Mouse (Mus musculus) midbrain, embryonic 13.5 days (tissue): ENCODE results near the gene Adnp. TPM values are rescaled to one million over a fixed set of nuclear protein-coding genes. Genes with fewer than 3 reads are reported as not detected.

Experiments used
- ATAC-seq: fragments of 200-750 bp; cut with Nextera tagmentation; 2 replicates; pipeline ENCODE4 v1.8.0; 2017; ENCODE audit warnings: mild to moderate bottlenecking, moderate TSS enrichment, moderate library complexity
- H3K27ac ChIP-seq: fragments of 300-500 bp; sonication (generic); 2 replicates; pipeline ENCODE4 v1.5.1; 2015; ENCODE audit warnings: inconsistent platforms, mild to moderate bottlenecking, moderate library complexity
- H3K27me3 ChIP-seq: fragments of 300-500 bp; sonication (generic); 2 replicates; pipeline ENCODE4 v1.6.1; 2015; ENCODE audit warnings: mild to moderate bottlenecking, inconsistent platforms
- H3K36me3 ChIP-seq: fragments of 300-500 bp; sonication (generic); 2 replicates; pipeline ENCODE4 v1.6.1; 2015; ENCODE audit warnings: mild to moderate bottlenecking, inconsistent platforms
- H3K4me1 ChIP-seq: fragments of 300-500 bp; sonication (generic); replicated peaks from 2 replicates; pipeline ENCODE4 v1.6.1; 2015; ENCODE audit warnings: inconsistent platforms
- H3K4me2 ChIP-seq: fragments of 300-500 bp; sonication (generic); replicated peaks from 2 replicates; pipeline ENCODE4 v1.6.1; 2015; ENCODE audit warnings: moderate library complexity, mild to moderate bottlenecking, inconsistent platforms
- H3K4me3 ChIP-seq: fragments of 300-500 bp; sonication (generic); replicated peaks from 2 replicates; pipeline ENCODE4 v1.5.1; 2015; ENCODE audit warnings: mild to moderate bottlenecking, inconsistent platforms
- H3K9ac ChIP-seq: fragments of 300-500 bp; sonication (generic); replicated peaks from 2 replicates; pipeline ENCODE4 v1.6.1; 2015; ENCODE audit warnings: mild to moderate bottlenecking, inconsistent platforms
- H3K9me3 ChIP-seq: fragments of 300-500 bp; sonication (generic); 2 replicates; pipeline ENCODE4 v1.6.1; 2016; ENCODE audit warnings: mild to moderate bottlenecking, inconsistent platforms
- WGBS: fragments of 180-500 bp; shearing (Covaris S2); methylation state at CpG from one replicate; pipeline ENCODE4 v1.1.7; 2015; 5-methylcytosine and 5-hydroxymethylcytosine counted together
- polyA plus RNA-seq: library from polyadenylated mRNA; unstranded; fragments of >200 nt; fragmentation: Nextera tagmentation; extraction: Ambion mirVana; gene quantifications from 2 replicates; pipeline ENCODE4 v1.2.1, GENCODE M21; 2015

The Adnp gene
- polyA plus RNA-seq, 1 experiment from 2014 or later, result 5.1 TPM

GRCm38 (mm10) chr2:168231471-168231829, 24.5 kb upstream of the Adnp start:
- 66% methylated on average over 33 of the region's 33 CpGs for WGBS
- peaks cover 24% of the 10 kb centered on the region for H3K36me3 ChIP-seq
- H3K9me3 ChIP-seq, result no peaks in the 10 kb centered on the region
- peak overlapping the region; percentile 100 for H3K4me2 ChIP-seq
- ATAC-seq, result no peak
- H3K27ac ChIP-seq, result no peak overlapping the region
- peak overlapping the region; percentile 100 for H3K4me3 ChIP-seq
- peak overlapping the region; percentile 97 for H3K9ac ChIP-seq
- no peaks in the 10 kb centered on the region for H3K27me3 ChIP-seq
- H3K4me1 ChIP-seq, result peaks cover 49% of the 10 kb centered on the region

DNA sequence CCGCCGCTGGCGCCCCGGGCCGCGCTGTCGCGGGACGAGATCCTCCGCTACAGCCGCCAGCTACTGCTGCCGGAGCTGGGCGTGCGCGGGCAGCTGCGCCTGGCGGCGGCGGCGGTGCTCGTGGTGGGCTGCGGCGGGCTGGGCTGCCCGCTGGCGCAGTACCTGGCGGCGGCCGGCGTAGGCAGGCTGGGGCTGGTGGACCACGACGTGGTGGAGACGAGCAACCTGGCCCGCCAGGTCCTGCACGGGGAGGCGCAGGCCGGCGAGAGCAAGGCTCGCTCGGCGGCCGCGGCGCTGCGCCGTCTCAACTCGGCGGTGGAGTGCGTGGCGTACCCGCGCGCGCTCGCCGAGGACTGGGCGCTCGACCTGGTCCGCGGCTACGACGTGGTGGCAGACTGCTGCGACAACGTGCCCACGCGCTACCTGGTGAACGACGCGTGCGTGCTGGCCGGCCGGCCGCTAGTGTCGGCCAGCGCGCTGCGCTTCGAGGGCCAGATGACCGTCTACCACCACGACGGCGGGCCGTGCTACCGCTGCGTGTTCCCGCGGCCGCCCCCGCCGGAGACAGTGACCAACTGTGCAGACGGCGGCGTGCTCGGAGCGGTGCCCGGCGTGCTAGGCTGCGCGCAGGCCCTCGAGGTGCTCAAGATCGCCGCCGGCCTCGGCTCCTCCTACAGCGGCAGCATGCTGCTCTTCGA, 24.0 kb upstream of the Adnp start:
- Histone ChIP-seq H3K27me3 (no peaks in the 10 kb centered on the region), H3K27ac (peak overlapping the region; percentile 90), H3K4me1 (peaks cover 49% of the 10 kb centered on the region), H3K9me3 (no peaks in the 10 kb centered on the region), H3K4me2 (peak overlapping the region; percentile 100), H3K9ac (peak overlapping the region; percentile 97), H3K4me3 (peak overlapping the region; percentile 100), H3K36me3 (peaks cover 30% of the 10 kb centered on the region)
- ATAC-seq, result peak; percentile 82
- 4% methylated on average over 76 of the region's 105 CpGs for WGBS

- Histone ChIP-seq H3K4me2 (peak within 1 kb of the TSS; percentile 100), H3K4me3 (peak within 1 kb of the TSS; percentile 100), H3K27ac (peak within 1 kb of the TSS; percentile 90), H3K36me3 (peaks cover 35% of the 10 kb centered on the region), H3K9ac (peak within 1 kb of the TSS; percentile 97), H3K9me3 (no peaks in the 10 kb centered on the region), H3K4me1 (peaks cover 49% of the 10 kb centered on the region), H3K27me3 (no peaks in the 10 kb centered on the region)
- ATAC-seq, result peak; percentile 89
- WGBS, result under 1% methylated on average over 73 of the region's 73 CpGs
Measured at GRCm38 (mm10) chr2:168230026-168230728, 23.3 kb upstream of the Adnp start, which contains the start of the genes Gm20716, Dpm1 and Mocs3. Gene Gm20716, minus strand, starts transcription at chr2:168230364. Gene Dpm1, minus strand, starts transcription at chr2:168230591. Gene Mocs3, plus strand, starts transcription at chr2:168230622.

DNA sequence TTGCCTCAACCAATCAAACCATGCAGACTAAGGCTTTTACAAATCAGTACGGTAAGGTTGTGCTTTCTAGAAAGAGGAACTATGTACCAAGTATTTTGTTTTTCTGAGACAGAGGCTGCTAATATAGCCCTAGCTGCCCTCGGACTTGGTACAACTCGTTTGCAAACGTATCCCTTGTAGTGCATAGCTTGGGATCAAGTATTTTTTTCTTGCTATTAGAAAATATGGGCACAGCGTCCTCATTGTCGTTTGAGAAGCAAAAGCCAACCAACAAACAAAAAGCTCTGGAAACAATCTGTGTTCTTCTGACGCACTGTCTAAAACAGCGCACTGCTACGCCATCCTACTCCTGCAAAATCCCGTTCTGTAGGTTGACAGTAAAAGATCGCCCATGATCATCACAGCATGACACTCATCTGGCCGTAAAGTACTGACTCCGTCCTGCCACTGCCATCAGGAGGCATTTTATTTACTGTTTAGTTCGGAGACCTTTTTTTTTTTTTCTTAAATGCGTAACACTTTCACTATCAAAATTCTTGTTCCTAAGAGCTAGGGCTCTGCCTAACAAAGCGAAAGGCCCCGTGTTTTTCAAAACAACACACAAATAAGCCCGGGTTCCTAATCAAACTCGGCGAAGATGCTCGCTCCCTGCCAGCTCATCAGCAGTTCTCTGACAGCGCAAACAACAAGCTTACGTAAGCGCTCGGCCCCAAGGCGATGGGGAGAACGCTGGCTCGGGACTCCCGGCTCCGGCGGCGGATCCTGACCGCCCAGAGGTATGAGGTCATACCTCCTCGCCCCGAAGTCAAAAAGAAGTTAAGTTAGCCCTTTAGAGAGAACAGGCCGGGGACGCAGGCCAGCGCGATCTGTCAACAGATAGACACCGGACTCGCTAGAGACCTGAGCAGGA, 22.5 kb upstream of the Adnp start:
- WGBS, result 22% methylated on average over 41 of the region's 41 CpGs
- H3K36me3 ChIP-seq, result peaks cover 39% of the 10 kb centered on the region
- no peaks in the 10 kb centered on the region for H3K27me3 ChIP-seq
- H3K27ac ChIP-seq, result peak overlapping the region; percentile 90
- no peaks in the 10 kb centered on the region for H3K9me3 ChIP-seq
- H3K9ac ChIP-seq, result peak overlapping the region; percentile 97
- peak; percentile 58 for ATAC-seq
- peak overlapping the region; percentile 100 for H3K4me3 ChIP-seq
- peak overlapping the region; percentile 100 for H3K4me2 ChIP-seq
- H3K4me1 ChIP-seq, result peaks cover 49% of the 10 kb centered on the region

DNA sequence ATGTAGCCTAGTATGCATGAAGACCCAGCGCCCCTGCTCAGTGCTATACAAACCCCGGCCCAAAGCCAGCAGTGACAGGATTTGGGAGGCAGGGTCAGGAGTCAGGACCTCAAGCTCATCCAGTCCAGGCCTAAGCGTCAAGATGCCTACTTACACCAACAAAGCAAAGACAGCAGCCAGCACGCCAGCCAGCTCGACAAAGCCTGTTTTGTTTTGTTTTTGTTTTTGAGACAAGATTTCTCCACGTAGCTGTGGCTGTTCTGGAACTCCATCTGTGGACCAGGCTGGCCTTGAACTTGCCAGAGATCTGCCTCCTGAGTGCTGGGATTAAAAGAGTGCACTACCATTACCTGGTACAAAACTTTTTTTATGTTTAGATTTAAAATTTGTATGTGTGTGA, 16.4 kb upstream of the Adnp start:
- ATAC-seq, result no peak
- Histone ChIP-seq H3K4me1 (peaks cover 7% of the 10 kb centered on the region), H3K27me3 (no peaks in the 10 kb centered on the region), H3K4me2 (no peak overlapping the region), H3K36me3 (peaks cover 76% of the 10 kb centered on the region), H3K9me3 (no peaks in the 10 kb centered on the region), H3K4me3 (no peak overlapping the region), H3K27ac (no peak overlapping the region), H3K9ac (no peak overlapping the region)
- 86% methylated on average over 6 of the region's 6 CpGs for WGBS

GRCm38 (mm10) chr2:168213788-168214397, 7.0 kb upstream of the Adnp start:
- H3K4me1 ChIP-seq, result no peaks in the 10 kb centered on the region
- H3K9me3 ChIP-seq, result no peaks in the 10 kb centered on the region
- no peak overlapping the region for H3K4me3 ChIP-seq
- H3K4me2 ChIP-seq, result no peak overlapping the region
- H3K27ac ChIP-seq, result no peak overlapping the region
- ATAC-seq, result no peak
- no peak overlapping the region for H3K9ac ChIP-seq
- no peaks in the 10 kb centered on the region for H3K27me3 ChIP-seq
- H3K36me3 ChIP-seq, result peaks cover 90% of the 10 kb centered on the region
- WGBS, result 43% methylated on average over 5 of the region's 5 CpGs

DNA sequence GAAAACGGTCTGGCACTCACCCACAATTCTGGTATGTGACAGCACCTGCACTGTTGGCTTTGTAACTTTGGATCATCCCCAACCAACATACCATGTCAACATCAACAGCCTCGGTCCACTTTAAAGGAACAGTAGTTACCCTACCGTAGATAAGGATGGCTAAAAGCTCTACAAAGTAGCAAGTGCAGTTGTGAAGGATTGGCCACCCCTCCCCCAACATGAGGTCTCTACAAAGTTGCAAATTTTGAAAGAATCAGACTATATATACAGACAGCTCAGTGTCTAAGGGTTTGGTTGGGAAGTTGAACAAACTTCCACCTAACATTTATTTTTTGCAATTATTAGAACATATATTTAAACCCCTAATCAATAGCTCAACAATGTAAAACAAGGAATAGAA, 971 bp upstream of the Adnp start:
- WGBS, result 91% methylated on average over 3 of the region's 3 CpGs
- 0 out of 2 replicates have a peak, but pooled peaks have one; percentile 1 for ATAC-seq
- H3K4me1 ChIP-seq, result peaks cover 21% of the 10 kb centered on the region
- H3K9ac ChIP-seq, result no peak overlapping the region
- H3K4me3 ChIP-seq, result no peak overlapping the region
- no peaks in the 10 kb centered on the region for H3K27me3 ChIP-seq
- peak overlapping the region; percentile 99 for H3K27ac ChIP-seq
- H3K9me3 ChIP-seq, result no peaks in the 10 kb centered on the region
- peak overlapping the region; percentile 87; the same call in 1 of the 2 replicates for H3K4me2 ChIP-seq
- peaks cover 44% of the 10 kb centered on the region for H3K36me3 ChIP-seq

DNA sequence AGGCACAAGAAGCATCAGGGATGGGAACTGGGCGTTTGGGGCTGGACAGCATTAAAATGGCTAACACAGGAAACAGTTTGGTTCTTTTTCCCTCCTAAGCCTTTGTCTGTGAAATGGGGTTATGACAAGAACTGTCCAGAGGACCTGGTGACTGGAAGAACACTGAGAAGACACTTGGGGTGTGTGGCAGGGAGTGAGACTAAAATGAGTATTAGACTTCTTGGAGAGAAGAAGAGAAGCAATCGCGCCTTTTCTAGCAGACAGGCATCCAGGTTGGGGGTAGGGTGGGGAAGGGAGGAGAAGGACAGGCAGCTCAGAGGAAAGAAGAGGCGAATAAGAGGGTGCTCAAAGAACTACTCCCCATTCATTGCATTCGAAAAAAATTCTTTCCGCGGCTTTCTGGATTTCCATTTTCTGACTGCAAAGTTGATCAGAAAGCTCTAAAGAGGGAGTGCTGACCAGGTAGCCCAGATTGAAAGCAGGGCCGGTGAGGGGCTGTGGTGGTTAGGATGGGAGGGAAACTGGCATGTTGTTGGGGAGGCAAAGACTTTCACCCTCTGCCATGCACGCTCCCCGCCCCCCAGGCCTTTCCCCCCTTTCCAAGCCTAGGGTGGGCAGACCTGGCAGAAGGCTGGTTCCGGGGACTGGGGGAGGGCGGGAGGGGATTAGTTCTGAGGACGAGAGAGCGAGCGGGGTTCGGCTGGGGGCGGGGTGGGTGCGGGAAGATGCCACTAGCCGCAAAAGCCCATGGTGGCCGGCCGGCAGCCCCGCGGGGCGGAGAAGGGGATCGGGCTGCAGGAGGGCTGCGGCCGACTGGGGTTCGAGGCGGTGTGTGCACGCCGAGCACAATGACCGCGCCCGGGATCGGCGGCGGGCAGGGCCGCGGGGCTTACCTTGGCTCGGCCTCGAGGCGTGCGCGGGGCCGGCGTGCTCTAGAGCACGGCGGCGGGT, 956 bp downstream of the Adnp start:
- peak overlapping the region; percentile 99 for H3K27ac ChIP-seq
- H3K9ac ChIP-seq, result peak overlapping the region; percentile 100
- no peaks in the 10 kb centered on the region for H3K9me3 ChIP-seq
- WGBS, result under 1% methylated on average over 49 of the region's 49 CpGs
- peaks cover 28% of the 10 kb centered on the region for H3K36me3 ChIP-seq
- peak; percentile 40; the same call in 1 of the 2 replicates for ATAC-seq
- H3K27me3 ChIP-seq, result no peaks in the 10 kb centered on the region
- peaks cover 36% of the 10 kb centered on the region for H3K4me1 ChIP-seq
- peak overlapping the region; percentile 99 for H3K4me3 ChIP-seq
- H3K4me2 ChIP-seq, result peak overlapping the region; percentile 87

- ATAC-seq, result peak; percentile 28
- peak overlapping the region; percentile 87 for H3K4me2 ChIP-seq
- H3K36me3 ChIP-seq, result peaks cover 21% of the 10 kb centered on the region
- H3K9me3 ChIP-seq, result no peaks in the 10 kb centered on the region
- H3K9ac ChIP-seq, result peak overlapping the region; percentile 100
- WGBS, result 3% methylated on average over 6 of the region's 6 CpGs
- peaks cover 43% of the 10 kb centered on the region for H3K4me1 ChIP-seq
- H3K4me3 ChIP-seq, result peak overlapping the region; percentile 99
- peak overlapping the region; percentile 99 for H3K27ac ChIP-seq
- no peaks in the 10 kb centered on the region for H3K27me3 ChIP-seq
Measured at GRCm38 (mm10) chr2:168205265-168205664, 1.6 kb downstream of the Adnp start.

DNA sequence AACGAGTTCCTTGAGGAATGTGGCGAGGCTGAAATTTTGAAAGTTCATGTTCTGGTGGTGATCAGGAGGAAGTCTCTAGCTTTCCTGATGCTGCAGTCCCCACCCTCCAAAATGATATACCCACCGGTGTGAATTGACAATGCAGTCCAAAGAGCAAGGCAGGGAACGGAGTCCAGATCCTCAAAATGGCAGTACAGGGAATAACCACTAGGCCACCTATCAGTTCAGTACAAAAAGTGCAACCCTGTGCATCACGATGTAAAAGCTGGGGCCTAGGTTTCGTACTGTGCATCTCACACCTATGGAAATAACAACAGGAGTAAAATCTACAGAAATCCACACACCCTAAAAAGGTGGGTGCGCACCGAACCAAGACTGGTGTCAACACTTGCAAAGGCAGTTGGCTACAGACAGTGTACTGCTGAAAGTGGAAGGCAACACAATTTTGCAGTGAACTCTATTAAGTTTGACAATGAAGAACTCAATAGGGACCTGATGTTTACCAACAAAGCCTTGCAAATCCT, 2.4 kb downstream of the Adnp start:
- no peak for ATAC-seq
- H3K4me2 ChIP-seq, result peak overlapping the region; percentile 87
- peaks cover 49% of the 10 kb centered on the region for H3K4me1 ChIP-seq
- no peaks in the 10 kb centered on the region for H3K27me3 ChIP-seq
- no peaks in the 10 kb centered on the region for H3K9me3 ChIP-seq
- H3K36me3 ChIP-seq, result peaks cover 17% of the 10 kb centered on the region
- H3K4me3 ChIP-seq, result peak overlapping the region; percentile 99
- 92% methylated on average over 8 of the region's 8 CpGs for WGBS
- H3K27ac ChIP-seq, result no peak overlapping the region
- H3K9ac ChIP-seq, result peak overlapping the region; percentile 100; the same call in 1 of the 2 replicates
